Mouse (Mus musculus): ENCODE measurements around the gene Atp2a2. TPM values are rescaled to one million over a fixed set of nuclear protein-coding genes. Genes with fewer than 3 reads are reported as not detected.
"Not testable (repeated sequence)": the region's sequence is repeated elsewhere in the genome, so short reads cannot be mapped to it uniquely, and the experiment has no call there.

Atp2a2 gene
- polyA plus RNA-seq, 1 experiment: 17.2 TPM

GRCm38 (mm10) chr5:122500563-122500962, 1.5 kb downstream of the Atp2a2 start:
- Histone ChIP-seq H3K4me1 (peaks cover 44% of the 10 kb centered on the region), H3K27me3 (replicated peaks) (peaks cover 5% of the 10 kb centered on the region), H3K9me3 (no peaks in the 10 kb centered on the region), H3K36me3 (replicated peaks; ENCODE audit: low read length) (peaks cover 38% of the 10 kb centered on the region), H3K4me3 (replicated peaks) (peak overlapping the region; percentile 98)
- TF ChIP-seq GATA1 (IDR thresholded peaks at IDR 0.05; ENCODE audit: borderline replicate concordance, low read length) (no peak), FLI1 (IDR thresholded peaks at IDR 0.05; ENCODE audit: low read length) (no peak)

GRCm38 (mm10) chr5:122500141-122500540, 1.9 kb downstream of the Atp2a2 start:
- Histone ChIP-seq H3K36me3 (replicated peaks; ENCODE audit: low read length) (peaks cover 42% of the 10 kb centered on the region), H3K27me3 (replicated peaks) (peaks cover 5% of the 10 kb centered on the region), H3K9me3 (no peaks in the 10 kb centered on the region), H3K4me1 (peaks cover 41% of the 10 kb centered on the region), H3K4me3 (replicated peaks) (peak overlapping the region; percentile 98)
- TF ChIP-seq GATA1 (IDR thresholded peaks at IDR 0.05; ENCODE audit: borderline replicate concordance, low read length) (no peak), FLI1 (IDR thresholded peaks at IDR 0.05; ENCODE audit: low read length) (no peak)

DNA sequence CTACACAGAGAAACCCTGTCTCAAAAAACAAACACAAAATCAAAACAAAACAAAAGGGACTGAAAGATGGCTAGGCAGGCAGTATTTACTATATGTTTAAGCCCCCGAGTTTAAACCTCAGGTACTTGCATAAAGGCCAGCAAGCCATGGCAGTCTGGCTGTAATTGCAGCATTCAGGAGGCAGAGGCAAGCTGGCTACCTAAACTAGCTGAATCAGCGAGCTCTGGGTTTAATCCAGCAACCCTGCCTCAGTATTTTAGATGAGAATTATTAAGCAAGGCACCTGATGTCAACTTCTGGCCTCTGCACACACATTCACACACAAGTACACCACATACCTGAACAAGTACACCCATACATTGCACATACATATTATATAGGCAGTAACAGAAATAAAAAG, 4.0 kb downstream of the Atp2a2 start:
- Histone ChIP-seq H3K4me3 (replicated peaks) (peak overlapping the region; percentile 18), H3K36me3 (replicated peaks; ENCODE audit: low read length) (peaks cover 62% of the 10 kb centered on the region), H3K9me3 (no peaks in the 10 kb centered on the region), H3K4me1 (peaks cover 41% of the 10 kb centered on the region), H3K27me3 (replicated peaks) (no peaks in the 10 kb centered on the region)
- TF ChIP-seq FLI1 (IDR thresholded peaks at IDR 0.05; ENCODE audit: low read length): no peak
- TF ChIP-seq GATA1 (IDR thresholded peaks at IDR 0.05; ENCODE audit: borderline replicate concordance, low read length): no peak

DNA sequence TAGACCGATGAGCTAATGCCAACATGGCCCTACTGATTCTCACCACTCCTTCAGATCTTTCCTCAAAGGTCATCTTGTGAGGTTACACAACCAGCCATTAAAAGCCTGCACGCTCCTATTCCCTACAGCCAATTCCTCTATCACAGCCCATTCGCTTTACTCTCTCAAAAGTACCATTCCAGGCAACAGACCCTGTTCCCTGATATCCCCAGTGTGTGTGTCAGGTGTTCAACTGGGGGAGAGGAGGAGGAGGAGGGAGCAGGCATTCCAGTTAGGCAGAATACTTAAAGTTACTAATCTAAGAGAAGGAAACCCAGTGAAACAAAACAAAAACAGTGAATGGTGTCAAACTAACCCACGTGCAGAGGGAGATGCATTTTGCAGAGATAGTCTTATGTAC, 5.0 kb downstream of the Atp2a2 start:
- peaks cover 35% of the 10 kb centered on the region for H3K4me1 ChIP-seq
- TF ChIP-seq GATA1 (IDR thresholded peaks at IDR 0.05; ENCODE audit: borderline replicate concordance, low read length): no peak
- TF ChIP-seq FLI1 (IDR thresholded peaks at IDR 0.05; ENCODE audit: low read length): no peak
- H3K9me3 ChIP-seq: no peaks in the 10 kb centered on the region
- no peaks in the 10 kb centered on the region for H3K27me3 ChIP-seq (replicated peaks)
- H3K36me3 ChIP-seq (replicated peaks; ENCODE audit: low read length): peaks cover 73% of the 10 kb centered on the region
- no peak overlapping the region for H3K4me3 ChIP-seq (replicated peaks)

- Histone ChIP-seq H3K36me3 (replicated peaks; ENCODE audit: low read length) (peaks cover 90% of the 10 kb centered on the region), H3K27me3 (replicated peaks) (no peaks in the 10 kb centered on the region), H3K9me3 (no peaks in the 10 kb centered on the region), H3K4me1 (peaks cover 27% of the 10 kb centered on the region), H3K4me3 (replicated peaks) (no peak overlapping the region)
- TF ChIP-seq FLI1 (IDR thresholded peaks at IDR 0.05; ENCODE audit: low read length): no peak
- TF ChIP-seq GATA1 (IDR thresholded peaks at IDR 0.05; ENCODE audit: borderline replicate concordance, low read length): no peak
Observed at GRCm38 (mm10) chr5:122494449-122494848, 7.6 kb downstream of the Atp2a2 start.

- Histone ChIP-seq H3K4me1 (peaks cover 18% of the 10 kb centered on the region), H3K27me3 (replicated peaks) (no peaks in the 10 kb centered on the region), H3K9me3 (no peaks in the 10 kb centered on the region), H3K4me3 (replicated peaks) (no peak overlapping the region), H3K36me3 (replicated peaks; ENCODE audit: low read length) (peaks cover 97% of the 10 kb centered on the region)
- TF ChIP-seq GATA1 (IDR thresholded peaks at IDR 0.05; ENCODE audit: borderline replicate concordance, low read length): no peak
- TF ChIP-seq FLI1 (IDR thresholded peaks at IDR 0.05; ENCODE audit: low read length): no peak
Observed at GRCm38 (mm10) chr5:122493035-122493434, 9.0 kb downstream of the Atp2a2 start.

- peaks cover 96% of the 10 kb centered on the region for H3K36me3 ChIP-seq (replicated peaks; ENCODE audit: low read length)
- TF ChIP-seq FLI1 (IDR thresholded peaks at IDR 0.05; ENCODE audit: low read length): no peak
- TF ChIP-seq GATA1 (IDR thresholded peaks at IDR 0.05; ENCODE audit: borderline replicate concordance, low read length): no peak
- H3K4me1 ChIP-seq: peaks cover 7% of the 10 kb centered on the region; the same call in 1 of the 2 replicates
- no peaks in the 10 kb centered on the region for H3K27me3 ChIP-seq (replicated peaks)
- no peak overlapping the region for H3K4me3 ChIP-seq (replicated peaks)
- no peaks in the 10 kb centered on the region for H3K9me3 ChIP-seq
Observed at GRCm38 (mm10) chr5:122491385-122491784, 10.6 kb downstream of the Atp2a2 start.

DNA sequence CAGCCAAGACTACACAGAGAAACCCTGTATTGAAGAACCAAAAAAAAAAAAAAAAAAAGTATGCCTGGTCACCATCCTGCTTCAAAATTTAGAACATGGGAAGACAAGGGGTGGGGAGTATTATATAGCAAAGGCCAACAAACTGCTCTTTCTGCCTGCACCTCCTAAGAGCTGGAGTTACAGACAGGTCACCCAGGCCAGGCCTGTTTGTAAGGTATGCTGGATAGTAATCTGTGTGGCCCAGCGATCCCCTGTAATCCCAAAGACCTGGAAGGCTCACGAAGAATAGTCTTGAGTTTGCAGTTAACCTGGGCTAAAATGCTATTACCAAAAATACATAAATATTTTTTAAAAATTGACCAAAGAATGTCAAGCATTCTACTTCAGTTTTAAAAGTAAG, 11.9 kb downstream of the Atp2a2 start:
- H3K4me1 ChIP-seq: 0 out of 2 replicates have a peak, but pooled peaks cover 4% of the 10 kb centered on the region
- H3K36me3 ChIP-seq (replicated peaks; ENCODE audit: low read length): peaks cover 95% of the 10 kb centered on the region
- TF ChIP-seq FLI1 (IDR thresholded peaks at IDR 0.05; ENCODE audit: low read length): no peak
- TF ChIP-seq GATA1 (IDR thresholded peaks at IDR 0.05; ENCODE audit: borderline replicate concordance, low read length): no peak

GRCm38 (mm10) chr5:122487825-122488224, 14.2 kb downstream of the Atp2a2 start:
- Histone ChIP-seq H3K27me3 (replicated peaks) (no peaks in the 10 kb centered on the region), H3K4me1 (peaks cover 9% of the 10 kb centered on the region), H3K4me3 (replicated peaks) (no peak overlapping the region), H3K9me3 (no peaks in the 10 kb centered on the region), H3K36me3 (replicated peaks; ENCODE audit: low read length) (peaks cover 95% of the 10 kb centered on the region)
- TF ChIP-seq FLI1 (IDR thresholded peaks at IDR 0.05; ENCODE audit: low read length): no peak
- no peak for TF ChIP-seq GATA1 (IDR thresholded peaks at IDR 0.05; ENCODE audit: borderline replicate concordance, low read length)

More for the DNA sequence above, 11.9 kb downstream of the Atp2a2 start:
- no peaks in the 10 kb centered on the region for H3K27me3 ChIP-seq (replicated peaks)
- no peaks in the 10 kb centered on the region for H3K9me3 ChIP-seq
- no peak overlapping the region for H3K4me3 ChIP-seq (replicated peaks)

- not testable (repeated sequence) for H3K9me3 ChIP-seq; H3K4me3 ChIP-seq (replicated peaks); H3K27me3 ChIP-seq (replicated peaks)
- peaks cover 95% of the 10 kb centered on the region for H3K36me3 ChIP-seq (replicated peaks; ENCODE audit: low read length)
- H3K4me1 ChIP-seq: peaks cover 21% of the 10 kb centered on the region
Observed at GRCm38 (mm10) chr5:122486243-122486642, 15.8 kb downstream of the Atp2a2 start.

Data from megakaryocyte, embryonic 14.5 days (primary cell).